Mouse (Mus musculus) inflammation-experienced regulatory T-cells, adult 16 weeks (primary cell): ENCODE data around the gene Igf2bp1. TPM values are rescaled to one million over a fixed set of nuclear protein-coding genes. Genes with fewer than 3 reads are reported as not detected.

Experiments
- polyA plus RNA-seq: library from polyadenylated mRNA; unstranded; fragments of 100-300 nt; shearing (Covaris generic); gene quantifications from one replicate; pipeline ENCODE4 v1.2.1, GENCODE M21; 2017

Gene Igf2bp1
- not detected for polyA plus RNA-seq

GRCm38 (mm10) chr11:96005403-96006271 is at the start of gene Igf2bp1:
Gene Igf2bp1, minus strand, starts transcription at chr11:96005940.

GRCm38 (mm10) chr11:96034596-96035052 is 28.9 kb upstream of the Igf2bp1 start, which contains the start of gene Snf8:
Gene Snf8, plus strand, starts transcription at chr11:96034885.

GRCm38 (mm10) chr11:95914571-95914991 is 91.2 kb downstream of the Igf2bp1 start, which contains the start of gene B4galnt2:
Gene B4galnt2, minus strand, starts transcription at chr11:95914891.

Other genes with a start within 250 kb of the Igf2bp1 start
- not detected for gene Phospho1, start 181.4 kb downstream of the Igf2bp1 start, polyA plus RNA-seq
- 47.1 TPM for gene Gngt2, start 168.7 kb downstream of the Igf2bp1 start, polyA plus RNA-seq
- 75.8 TPM for gene Abi3, start 163.5 kb downstream of the Igf2bp1 start, polyA plus RNA-seq
- gene B4galnt2, start 91.0 kb downstream of the Igf2bp1 start, polyA plus RNA-seq: not detected
- not detected for gene Gip, start 18.6 kb upstream of the Igf2bp1 start, polyA plus RNA-seq
- 82.5 TPM for gene Snf8, start 28.9 kb upstream of the Igf2bp1 start, polyA plus RNA-seq
- gene Ube2z, start 59.4 kb upstream of the Igf2bp1 start, polyA plus RNA-seq: 10.2 TPM
- 380 TPM for gene Atp5g1, start 69.7 kb upstream of the Igf2bp1 start, polyA plus RNA-seq
- gene Calcoco2, start 106.0 kb upstream of the Igf2bp1 start, polyA plus RNA-seq: not detected
- gene Ttll6, start 127.8 kb upstream of the Igf2bp1 start, polyA plus RNA-seq: not detected
- gene Hoxb13, start 188.4 kb upstream of the Igf2bp1 start, polyA plus RNA-seq: not detected